Mouse (Mus musculus): ENCODE results near the gene Ppfibp1.

Ppfibp1 gene

GRCm38 (mm10) chr6:147043633-147044032, 155.3 kb downstream of the Ppfibp1 start:
- in situ Hi-C loops (cut with MboI; ENCODE audit: low pct_unique_long_range_greater_than_20kb in 1 of 2, low sequenced_read_pairs in 2 of 2, unreplicated experiment in 1 of 2), result no loop called here

GRCm38 (mm10) chr6:147049239-147049805, 161.0 kb downstream of the Ppfibp1 start:
- in situ Hi-C loops (cut with MboI; ENCODE audit: low pct_unique_long_range_greater_than_20kb in 1 of 2, low sequenced_read_pairs in 2 of 2, unreplicated experiment in 1 of 2), result no loop called here

GRCm38 (mm10) chr6:147051666-147052065, 163.4 kb downstream of the Ppfibp1 start:
- in situ Hi-C loops (cut with MboI; ENCODE audit: low pct_unique_long_range_greater_than_20kb in 1 of 2, low sequenced_read_pairs in 2 of 2, unreplicated experiment in 1 of 2), result no loop called here

GRCm38 (mm10) chr6:147052440-147052839, 164.2 kb downstream of the Ppfibp1 start:
- in situ Hi-C loops (cut with MboI; ENCODE audit: low pct_unique_long_range_greater_than_20kb in 1 of 2, low sequenced_read_pairs in 2 of 2, unreplicated experiment in 1 of 2), result no loop called here

GRCm38 (mm10) chr6:147053785-147054646, 165.7 kb downstream of the Ppfibp1 start:
- in situ Hi-C loops (cut with MboI; ENCODE audit: low pct_unique_long_range_greater_than_20kb in 1 of 2, low sequenced_read_pairs in 2 of 2, unreplicated experiment in 1 of 2), result no loop called here

- in situ Hi-C loops (cut with MboI; ENCODE audit: low pct_unique_long_range_greater_than_20kb in 1 of 2, low sequenced_read_pairs in 2 of 2, unreplicated experiment in 1 of 2), result no loop called here
Measured at GRCm38 (mm10) chr6:147055374-147055977, 167.2 kb downstream of the Ppfibp1 start.

- in situ Hi-C loops (cut with MboI; ENCODE audit: low pct_unique_long_range_greater_than_20kb in 1 of 2, low sequenced_read_pairs in 2 of 2, unreplicated experiment in 1 of 2), result no loop called here
Measured at GRCm38 (mm10) chr6:147059326-147059725, 171.0 kb downstream of the Ppfibp1 start.

DNA sequence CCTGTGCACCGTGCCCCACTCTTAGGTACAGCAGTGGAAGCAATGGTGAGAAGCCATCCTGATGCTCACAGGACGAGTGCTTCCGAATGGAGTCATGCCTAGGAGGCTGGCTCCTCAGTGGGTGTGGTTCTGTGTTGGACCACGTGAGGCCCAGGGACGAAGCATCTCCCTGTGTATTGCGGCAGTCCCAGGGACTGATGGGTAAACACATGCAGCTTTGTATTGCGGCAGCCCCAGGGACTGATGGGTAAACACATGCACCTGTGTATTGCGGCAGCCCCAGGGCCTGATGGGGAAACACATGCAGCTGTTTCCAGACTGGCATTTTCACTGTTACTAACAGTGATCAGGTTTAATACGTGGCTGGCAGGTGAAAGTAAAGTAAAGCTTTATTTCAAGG, 173.3 kb downstream of the Ppfibp1 start:
- in situ Hi-C loops (cut with MboI; ENCODE audit: low pct_unique_long_range_greater_than_20kb in 1 of 2, low sequenced_read_pairs in 2 of 2, unreplicated experiment in 1 of 2), result no loop called here

GRCm38 (mm10) chr6:147062034-147062433, 173.7 kb downstream of the Ppfibp1 start:
- in situ Hi-C loops (cut with MboI; ENCODE audit: low pct_unique_long_range_greater_than_20kb in 1 of 2, low sequenced_read_pairs in 2 of 2, unreplicated experiment in 1 of 2), result no loop called here

GRCm38 (mm10) chr6:147062694-147063093, 174.4 kb downstream of the Ppfibp1 start:
- in situ Hi-C loops (cut with MboI; ENCODE audit: low pct_unique_long_range_greater_than_20kb in 1 of 2, low sequenced_read_pairs in 2 of 2, unreplicated experiment in 1 of 2), result no loop called here

DNA sequence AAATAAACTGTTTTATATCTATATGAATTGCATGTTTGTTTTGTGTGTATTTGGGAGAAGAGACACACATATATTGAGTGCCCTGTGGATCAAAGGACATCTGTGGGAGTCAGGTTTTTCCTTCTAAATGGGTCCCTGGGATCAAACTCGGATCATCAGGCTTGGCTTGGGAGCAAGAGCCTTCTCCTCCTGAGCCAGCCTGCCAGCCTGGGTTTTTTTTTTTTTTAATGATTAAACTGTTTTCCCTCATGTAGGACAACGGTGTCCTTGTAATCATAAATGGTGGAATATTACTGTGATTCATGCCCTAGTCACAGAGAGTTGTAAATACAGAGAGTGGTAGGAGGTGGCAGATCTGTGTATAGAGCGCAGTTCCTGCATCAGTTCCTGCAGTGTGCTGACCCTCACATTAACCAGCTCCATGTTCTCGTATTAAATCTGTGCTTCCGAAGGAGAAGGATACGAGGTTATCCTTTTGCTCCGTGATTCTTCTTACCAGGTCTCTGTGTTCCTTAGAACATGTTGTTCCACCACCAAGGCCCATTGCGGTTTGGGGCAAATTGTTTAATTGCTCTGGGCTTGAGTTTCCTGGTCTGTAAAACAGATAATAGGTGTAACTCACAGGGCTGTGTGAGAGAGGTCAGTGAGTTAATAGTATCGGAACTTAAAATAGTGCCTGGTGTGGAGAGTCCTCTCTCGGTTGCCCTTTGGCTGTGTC, 176.1 kb downstream of the Ppfibp1 start:
- in situ Hi-C loops (cut with MboI; ENCODE audit: low pct_unique_long_range_greater_than_20kb in 1 of 2, low sequenced_read_pairs in 2 of 2, unreplicated experiment in 1 of 2), result no loop called here

GRCm38 (mm10) chr6:147064944-147065261, 176.6 kb downstream of the Ppfibp1 start:
- in situ Hi-C loops (cut with MboI; ENCODE audit: low pct_unique_long_range_greater_than_20kb in 1 of 2, low sequenced_read_pairs in 2 of 2, unreplicated experiment in 1 of 2), result no loop called here

DNA sequence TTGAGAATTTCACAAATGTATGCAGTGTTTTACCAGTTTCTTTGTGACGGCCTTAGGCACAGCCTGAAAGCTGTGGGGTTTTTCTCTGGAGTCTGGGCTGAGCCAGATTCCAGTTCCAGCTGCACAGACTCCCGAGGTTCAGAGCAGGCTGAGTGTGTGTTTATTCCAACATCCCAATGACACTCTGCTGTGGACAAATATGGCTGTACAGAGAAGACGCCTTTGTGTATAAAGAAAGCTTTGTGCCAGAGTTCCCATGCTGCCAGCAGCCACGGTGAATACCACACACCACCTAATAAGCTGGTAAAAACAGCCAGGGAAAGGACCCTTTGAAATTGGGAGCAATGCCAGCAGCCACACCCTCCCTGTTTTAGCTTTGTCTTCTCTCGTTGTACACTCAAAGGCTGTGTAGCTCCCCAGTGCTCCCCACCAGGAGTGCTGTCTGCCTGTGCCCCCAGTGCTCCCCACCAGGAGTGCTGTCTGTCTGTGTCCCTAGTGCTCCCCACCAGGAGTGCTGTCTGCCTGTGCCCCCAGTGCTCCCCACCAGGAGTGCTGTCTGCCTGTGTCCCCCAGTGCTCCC, 187.6 kb downstream of the Ppfibp1 start:
- in situ Hi-C loops (cut with MboI; ENCODE audit: low pct_unique_long_range_greater_than_20kb in 1 of 2, low sequenced_read_pairs in 2 of 2, unreplicated experiment in 1 of 2), result loop anchor here (25.0 kb wide), 2 partner anchors 439 to 1911 kb away; partner anchors contain the start of genes Med21 (in 1 of the 2) and Tm7sf3 (in 1 of the 2)

- in situ Hi-C loops (cut with MboI; ENCODE audit: low pct_unique_long_range_greater_than_20kb in 1 of 2, low sequenced_read_pairs in 2 of 2, unreplicated experiment in 1 of 2), result loop anchor here (25.0 kb wide), 2 partner anchors 440 to 1910 kb away; partner anchors contain the start of genes Med21 (in 1 of the 2) and Tm7sf3 (in 1 of the 2)
Measured at GRCm38 (mm10) chr6:147076878-147077277, 188.6 kb downstream of the Ppfibp1 start.

- in situ Hi-C loops (cut with MboI; ENCODE audit: low pct_unique_long_range_greater_than_20kb in 1 of 2, low sequenced_read_pairs in 2 of 2, unreplicated experiment in 1 of 2), result loop anchor here (25.0 kb wide), 2 partner anchors 443 to 1907 kb away; partner anchors contain the start of genes Med21 (in 1 of the 2) and Tm7sf3 (in 1 of the 2)
Measured at GRCm38 (mm10) chr6:147079919-147080318, 191.6 kb downstream of the Ppfibp1 start.

Data from mouse embryonic stem cell (cell line).